ENCODE assay signal across 22 mouse cellular contexts in the genomic region with DNA sequence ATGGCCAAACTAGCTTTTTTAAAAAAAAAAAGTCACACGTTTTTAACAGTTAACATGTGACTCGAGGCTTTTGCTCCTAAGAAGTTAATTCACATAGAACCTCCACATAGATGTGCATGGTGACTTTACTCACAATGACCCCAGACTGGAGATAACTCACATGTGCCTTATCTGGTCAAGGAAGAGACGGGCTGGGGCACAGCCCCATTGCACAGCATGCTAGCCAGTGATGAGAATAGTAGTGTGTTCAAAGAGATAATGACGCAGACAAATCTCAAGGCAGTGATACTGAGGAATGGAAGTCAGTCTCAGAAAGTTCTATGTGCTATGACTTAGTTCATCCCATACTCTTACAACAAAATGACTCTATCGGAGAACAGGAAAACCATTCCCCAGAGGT. TPM values are rescaled to one million over a fixed set of nuclear protein-coding genes. Genes with fewer than 3 reads are reported as not detected.
DNase-seq lines count a peak whose midpoint lies in the region; ATAC-seq and TF ChIP-seq lines count a peak whose summit lies in the region.
"Had no signal": no experiment of that assay in that cellular context is flagged by ENCODE, and none has a peak within 500 bp of the region (broad histone marks: within the 10 kb centered on the region; RNA-seq: fewer than 3 reads in every experiment).

No protein-coding gene starts in this region.

- peaks cover 74% of the 10 kb centered on the region for H3K4me1 ChIP-seq in hindbrain, embryonic 10.5 days (replicated peaks)
- no peaks in the 10 kb centered on the region for H3K4me1 ChIP-seq in hindbrain, postnatal 0 days (ENCODE audit: insufficient read depth, low read length)
- peaks cover 40% of the 10 kb centered on the region for H3K4me1 ChIP-seq in G1E (ENCODE audit: insufficient read depth, low read depth, low read length)
- H3K4me1 ChIP-seq in limb, embryonic 10.5 days: peaks cover 14% of the 10 kb centered on the region
- H3K4me1 ChIP-seq in heart, embryonic 10.5 days: no peaks in the 10 kb centered on the region

- DNase-seq in hindbrain, embryonic 10.5 days (ENCODE audit: low spot score): peak; percentile 1
- no peak for DNase-seq in hindbrain, postnatal 0 days (ENCODE audit: low spot score)
- DNase-seq in G1E (ENCODE audit: low spot score): no peak
- peak; percentile 22 for DNase-seq in limb, embryonic 10.5 days (ENCODE audit: low spot score)
- DNase-seq in heart, embryonic 10.5 days (ENCODE audit: low spot score): no peak
- DNase-seq: adrenal gland, adult 8-10 months; adrenal gland, postnatal 14 days; adrenal gland, postnatal 36 days; cerebellum, adult 11-12 months; cerebellum, adult 2 months; cerebellum, adult 9-10 months; cerebellum, postnatal 10 days; cerebellum, postnatal 25 days; forebrain, postnatal 0 days had no signal

- peaks cover 97% of the 10 kb centered on the region for H3K27me3 ChIP-seq in hindbrain, embryonic 10.5 days (ENCODE audit: insufficient read depth, poor library complexity, severe bottlenecking)
- peaks cover 12% of the 10 kb centered on the region; the same call in 1 of the 2 replicates for H3K27me3 ChIP-seq in hindbrain, postnatal 0 days (ENCODE audit: insufficient read depth, low read length)
- no peaks in the 10 kb centered on the region for H3K27me3 ChIP-seq in G1E (ENCODE audit: insufficient read depth, low read length)
- H3K27me3 ChIP-seq in limb, embryonic 10.5 days (ENCODE audit: low read depth, poor library complexity, severe bottlenecking): peaks cover 61% of the 10 kb centered on the region
- H3K27me3 ChIP-seq in heart, embryonic 10.5 days (ENCODE audit: insufficient read depth, poor library complexity, severe bottlenecking): peaks cover 67% of the 10 kb centered on the region

- H3K4me2 ChIP-seq in hindbrain, postnatal 0 days (ENCODE audit: low read depth, low read length): no peak overlapping the region
- H3K4me2 ChIP-seq: embryonic facial prominence, embryonic 12.5 days; forebrain, embryonic 12.5 days had no signal

- 80% methylated on average over 5 of the region's 5 CpGs for WGBS in hindbrain, embryonic 10.5 days
- 69% methylated on average over 5 of the region's 5 CpGs for WGBS in hindbrain, postnatal 0 days
- 83% methylated on average over 5 of the region's 5 CpGs for WGBS in limb, embryonic 10.5 days
- WGBS in heart, embryonic 10.5 days: 64% methylated on average over 5 of the region's 5 CpGs

- no peak for TF ChIP-seq CTCF in hindbrain, postnatal 0 days (IDR thresholded peaks at IDR 0.05; ENCODE audit: low read depth)
- no peak for TF ChIP-seq CTCF in G1E (IDR thresholded peaks at IDR 0.05; ENCODE audit: low read depth, low read length)

- H3K9ac ChIP-seq in hindbrain, postnatal 0 days (replicated peaks; ENCODE audit: low read length): no peak overlapping the region
- H3K9ac ChIP-seq: embryonic facial prominence, embryonic 12.5 days; forebrain, embryonic 12.5 days; forebrain, postnatal 0 days had no signal

- H3K4me3 ChIP-seq in hindbrain, embryonic 10.5 days: no peak overlapping the region
- no peak overlapping the region for H3K4me3 ChIP-seq in hindbrain, postnatal 0 days (ENCODE audit: low read length)
- no peak overlapping the region for H3K4me3 ChIP-seq in G1E (ENCODE audit: low read depth, low read length)
- H3K4me3 ChIP-seq in limb, embryonic 10.5 days: no peak overlapping the region
- H3K4me3 ChIP-seq in heart, embryonic 10.5 days: no peak overlapping the region
- H3K4me3 ChIP-seq: embryonic facial prominence, embryonic 10.5 days; embryonic facial prominence, embryonic 12.5 days; forebrain, embryonic 12.5 days had no signal

- H3K27ac ChIP-seq in hindbrain, embryonic 10.5 days: no peak overlapping the region
- no peak overlapping the region for H3K27ac ChIP-seq in hindbrain, postnatal 0 days
- H3K27ac ChIP-seq in limb, embryonic 10.5 days: no peak overlapping the region
- H3K27ac ChIP-seq in heart, embryonic 10.5 days: no peak overlapping the region
- H3K27ac ChIP-seq: embryonic facial prominence, embryonic 10.5 days; embryonic facial prominence, embryonic 12.5 days; forebrain, embryonic 12.5 days had no signal

- peaks cover 18% of the 10 kb centered on the region; the same call in 1 of the 2 replicates for H3K36me3 ChIP-seq in hindbrain, embryonic 10.5 days
- no peaks in the 10 kb centered on the region for H3K36me3 ChIP-seq in hindbrain, postnatal 0 days (ENCODE audit: insufficient read depth, low read length)
- peaks cover 12% of the 10 kb centered on the region for H3K36me3 ChIP-seq in G1E (replicated peaks)
- H3K36me3 ChIP-seq in limb, embryonic 10.5 days: no peaks in the 10 kb centered on the region
- no peaks in the 10 kb centered on the region for H3K36me3 ChIP-seq in heart, embryonic 10.5 days
- H3K36me3 ChIP-seq: embryonic facial prominence, embryonic 10.5 days; embryonic facial prominence, embryonic 12.5 days; forebrain, embryonic 12.5 days had no signal

- ATAC-seq in hindbrain, postnatal 0 days: no peak
- ATAC-seq in G1E (ENCODE audit: extremely low read depth, insufficient number of reproducible peaks, low FRiP score, poor library complexity, severe bottlenecking): peak; percentile 82
- ATAC-seq: activated CD4-positive, CD25-positive, alpha-beta regulatory T cell, adult 4 months; forebrain, embryonic 14.5 days; forebrain, postnatal 0 days; Patski had no signal

- no peaks in the 10 kb centered on the region for H3K9me3 ChIP-seq in hindbrain, embryonic 10.5 days
- no peaks in the 10 kb centered on the region for H3K9me3 ChIP-seq in hindbrain, postnatal 0 days (ENCODE audit: low read length)
- H3K9me3 ChIP-seq in G1E (replicated peaks): no peaks in the 10 kb centered on the region
- H3K9me3 ChIP-seq in limb, embryonic 10.5 days (replicated peaks): no peaks in the 10 kb centered on the region
- H3K9me3 ChIP-seq in heart, embryonic 10.5 days: no peaks in the 10 kb centered on the region
- H3K9me3 ChIP-seq: embryonic facial prominence, embryonic 10.5 days; embryonic facial prominence, embryonic 12.5 days; forebrain, embryonic 12.5 days had no signal

RNA-seq across cellular contexts. Expression of gene Pax3, which starts 35.2 kb away (rescaled TPM):
- polyA plus RNA-seq in hindbrain, embryonic 10.5 days (2016; fragmentation: Nextera tagmentation; extraction: Ambion mirVana): 47.6 and 54.6 TPM in 2 replicates
- total RNA-seq in hindbrain, postnatal 0 days (2014; rRNA removed): 8.0 and 11.9 TPM in 2 replicates
- polyA plus RNA-seq in hindbrain, postnatal 0 days (2015; fragmentation: Nextera tagmentation; extraction: Ambion mirVana): 14.0 and 14.5 TPM in 2 replicates
- total RNA-seq in G1E (2014; fragmentation: Nextera tagmentation) (22.1 and 22.9 TPM in 2 replicates), G1E (2017) (8.5 and 11.4 TPM in 2 replicates)
- 7.4 and 7.9 TPM in 2 replicates for polyA plus RNA-seq in G1E (2012)
- polyA plus RNA-seq in limb, embryonic 10.5 days (2016; fragmentation: Nextera tagmentation; extraction: Ambion mirVana): 11.5 and 12.6 TPM in 2 replicates
- polyA plus RNA-seq in heart, embryonic 10.5 days (2016; fragmentation: Nextera tagmentation; extraction: Ambion mirVana): 0.28 and 1.9 TPM in 2 replicates
- total RNA-seq: adrenal gland, adult 18-20 months; adrenal gland, adult 8-10 months; adrenal gland, postnatal 14 days; adrenal gland, postnatal 36 days had no signal
- polyA plus RNA-seq: cortical plate, adult 2 months had no signal

Comparison
In these comparisons a context has a peak if more than half of its experiments do, and no peak if none do; other contexts are left out.
1. DNase-seq: peak in hindbrain, embryonic 10.5 days (single experiment) and limb, embryonic 10.5 days (single experiment); none in hindbrain, postnatal 0 days (single experiment), G1E (single experiment) and heart, embryonic 10.5 days (single experiment).